Mouse (Mus musculus) layer of hippocampus, adult 8-10 months (tissue): ENCODE results near the gene Nfx1. TPM values are rescaled to one million over a fixed set of nuclear protein-coding genes. Genes with fewer than 3 reads are reported as not detected.
"Not testable (repeated sequence)": the region's sequence is repeated elsewhere in the genome, so short reads cannot be mapped to it uniquely, and the experiment has no call there.

Experiments
- DNase-seq, 2 experiments: peaks; one replicate each; pipeline ENCODE4 v3.0.0; 2022; ENCODE audit warnings: low spot score in 2 of 2
- total RNA-seq, 4 experiments: library from RNA; stranded (reverse); gene quantifications; 2 replicates each; pipeline ENCODE4 v1.2.4; 2022

The Nfx1 gene
- 10 to 100 TPM; 69.6 to 78.0 (median 76.1) TPM for total RNA-seq

GRCm38 (mm10) chr4:40970842-40971701, at the start of gene Nfx1:
TSS of gene Nfx1 (plus strand) at chr4:40970906.
- peak; percentile 95 for DNase-seq

DNA sequence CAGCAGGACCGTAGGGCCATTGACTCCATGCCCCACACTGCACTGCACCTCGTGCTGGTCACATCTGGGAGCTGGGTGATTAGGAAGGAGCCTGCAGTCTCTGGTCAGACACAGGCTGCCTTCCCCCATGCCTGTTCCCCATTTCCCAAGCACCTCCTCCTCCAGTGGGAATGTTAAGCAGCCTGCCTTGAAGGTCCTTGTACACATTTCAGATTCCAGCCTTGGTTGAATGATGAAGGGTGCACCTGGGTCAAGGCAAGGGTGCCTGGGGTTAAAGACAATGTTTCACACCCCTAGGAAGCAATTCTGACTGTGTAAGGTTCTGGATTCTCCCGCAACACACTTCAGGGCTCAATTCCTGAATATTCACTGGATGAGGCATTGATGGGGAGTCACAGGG, 49.4 kb upstream of the Nfx1 start:
- DNase-seq, result no peak

DNA sequence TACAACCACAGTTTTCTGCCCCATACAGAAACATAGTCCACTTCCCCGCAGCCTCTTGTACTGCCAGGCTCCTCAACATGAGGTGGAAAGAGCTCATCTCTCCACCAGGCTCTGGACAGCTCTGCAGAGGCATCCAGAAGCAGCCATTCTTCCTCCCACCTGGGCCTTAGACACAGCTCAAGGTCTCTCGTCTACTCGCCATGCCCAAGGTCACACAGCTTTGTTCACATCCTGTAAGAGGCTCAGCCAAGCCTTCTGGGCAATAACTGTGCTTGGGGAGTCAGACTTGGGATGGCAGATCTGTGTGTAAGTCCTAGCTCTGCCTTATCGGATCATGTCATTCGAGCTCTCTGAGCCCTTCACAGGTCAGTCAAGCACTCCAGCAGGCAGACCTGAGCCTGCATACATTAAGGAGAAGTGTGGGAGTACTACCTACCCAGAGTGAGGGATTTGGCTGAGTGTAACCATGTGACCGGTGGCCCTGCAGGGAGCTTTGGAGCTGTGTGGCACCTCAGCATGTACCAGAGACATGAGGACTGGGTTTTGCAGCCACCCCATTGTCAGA, 47.5 kb upstream of the Nfx1 start:
- DNase-seq, result no peak

- no peak for DNase-seq
Measured at GRCm38 (mm10) chr4:40925568-40925967, 45.1 kb upstream of the Nfx1 start.

DNA sequence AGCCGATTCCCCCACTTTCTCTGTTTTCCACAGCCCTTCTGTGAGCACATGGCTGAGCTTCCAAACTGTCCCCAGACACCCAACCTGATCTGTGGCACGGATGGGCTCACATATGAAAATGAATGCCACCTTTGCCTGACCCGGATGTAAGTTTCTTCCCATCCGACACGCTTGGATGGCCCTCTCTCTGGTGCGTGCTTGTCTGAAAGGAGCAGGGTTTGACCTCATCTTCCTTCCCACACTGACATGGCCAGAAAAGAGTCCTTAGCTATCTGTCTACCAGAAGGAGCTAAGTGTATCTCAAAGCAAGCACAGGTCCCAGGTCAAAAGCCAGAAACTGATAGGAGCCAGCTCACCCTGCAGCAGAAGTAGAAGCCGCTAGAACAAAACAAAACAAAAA, 41.7 kb upstream of the Nfx1 start:
- no peak for DNase-seq

- no peak for DNase-seq
Measured at GRCm38 (mm10) chr4:40933694-40934093, 37.0 kb upstream of the Nfx1 start.

DNA sequence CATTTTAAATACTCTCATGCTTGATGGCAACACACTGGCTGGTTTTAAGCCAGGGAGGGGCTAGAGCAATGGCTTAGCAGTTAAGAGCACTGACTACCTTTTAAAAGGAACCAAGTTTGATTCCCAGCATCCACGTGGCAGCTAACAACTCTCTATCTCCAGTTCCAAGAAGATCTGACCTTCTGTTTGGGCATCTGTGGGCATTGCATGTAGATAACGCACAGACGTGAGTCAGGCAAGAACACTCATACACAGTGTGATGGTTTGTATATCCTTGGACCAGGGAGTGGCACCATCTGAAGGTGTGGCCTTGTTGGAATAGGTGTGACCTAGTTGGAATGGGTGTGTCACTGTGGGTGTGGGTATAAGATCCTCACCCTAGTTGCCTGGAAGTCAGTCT, 36.3 kb upstream of the Nfx1 start:
- DNase-seq, result not testable (repeated sequence)

DNA sequence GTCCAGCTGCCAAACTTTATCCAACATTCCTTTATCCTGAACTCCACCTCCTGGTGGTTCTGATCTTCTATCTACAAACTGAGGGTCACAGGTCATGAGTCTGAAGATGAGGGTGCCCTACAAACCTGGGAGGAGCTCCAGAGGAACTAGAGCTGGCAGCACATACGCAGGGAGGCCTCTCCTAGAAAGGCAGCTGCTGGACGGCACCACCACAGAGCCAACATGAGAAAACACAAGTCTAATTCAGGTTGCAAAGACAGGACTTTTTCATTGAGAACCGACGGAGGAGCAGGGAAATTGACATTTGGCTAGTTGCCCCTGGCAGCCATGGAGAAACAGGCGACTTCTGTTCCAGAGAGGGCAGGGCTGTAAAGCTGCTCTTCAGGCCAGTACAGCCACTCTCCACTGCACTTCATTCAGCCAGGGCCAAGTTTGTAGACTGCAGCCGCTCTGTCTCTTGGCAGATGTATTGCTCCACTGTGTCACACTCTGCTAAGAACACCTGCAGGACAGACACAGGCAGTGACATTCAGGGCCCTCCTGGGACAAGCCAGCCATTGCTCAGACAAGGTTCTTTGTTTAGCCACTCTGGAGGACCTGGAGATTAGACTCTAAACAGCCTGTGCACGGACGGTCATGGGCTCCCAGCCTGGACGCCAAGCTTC, 34.4 kb upstream of the Nfx1 start:
- DNase-seq, result peak; percentile 44 to 73

DNA sequence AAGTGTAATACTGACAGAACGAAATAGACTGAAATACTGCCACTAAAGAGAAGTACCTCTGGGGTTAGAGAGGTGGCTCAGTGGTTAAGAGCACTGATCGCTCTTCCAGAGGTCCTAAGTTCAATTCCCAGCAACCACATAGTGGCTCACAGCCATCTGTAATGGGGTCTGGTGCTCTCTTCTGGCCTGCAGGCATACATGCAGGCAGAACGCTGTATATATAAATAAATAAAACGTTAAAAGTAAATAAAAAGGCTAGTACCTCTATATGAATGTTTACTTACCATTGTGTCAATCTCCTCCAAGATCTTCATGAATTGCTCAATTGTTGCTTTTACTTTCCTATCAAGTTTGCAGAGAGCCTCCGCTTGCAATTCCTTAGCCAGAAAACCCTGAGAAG, 31.9 kb upstream of the Nfx1 start:
- DNase-seq, result no peak

DNA sequence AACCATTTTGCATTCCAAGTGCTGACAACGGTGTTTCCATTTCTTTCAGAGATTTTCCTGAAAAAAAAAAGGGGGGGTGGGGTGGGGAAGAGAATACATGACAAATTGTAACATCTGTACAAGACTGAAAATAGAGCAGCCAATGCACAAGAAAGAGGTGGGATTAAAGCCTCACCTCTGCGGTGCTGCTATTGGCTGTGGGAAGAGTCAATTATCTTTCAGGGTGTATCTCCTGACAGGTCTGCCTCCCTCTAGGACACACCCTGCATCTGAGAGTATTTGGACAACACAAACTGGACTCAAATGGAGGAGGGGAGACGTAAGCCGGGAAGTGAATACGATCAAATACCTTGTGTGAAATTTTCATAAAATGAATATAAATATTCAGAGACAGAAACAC, 27.1 kb upstream of the Nfx1 start:
- DNase-seq, result no peak

- no peak for DNase-seq
Measured at GRCm38 (mm10) chr4:40946516-40947121, 24.1 kb upstream of the Nfx1 start.

- no peak for DNase-seq
Measured at GRCm38 (mm10) chr4:40947565-40948159, 23.0 kb upstream of the Nfx1 start.

DNA sequence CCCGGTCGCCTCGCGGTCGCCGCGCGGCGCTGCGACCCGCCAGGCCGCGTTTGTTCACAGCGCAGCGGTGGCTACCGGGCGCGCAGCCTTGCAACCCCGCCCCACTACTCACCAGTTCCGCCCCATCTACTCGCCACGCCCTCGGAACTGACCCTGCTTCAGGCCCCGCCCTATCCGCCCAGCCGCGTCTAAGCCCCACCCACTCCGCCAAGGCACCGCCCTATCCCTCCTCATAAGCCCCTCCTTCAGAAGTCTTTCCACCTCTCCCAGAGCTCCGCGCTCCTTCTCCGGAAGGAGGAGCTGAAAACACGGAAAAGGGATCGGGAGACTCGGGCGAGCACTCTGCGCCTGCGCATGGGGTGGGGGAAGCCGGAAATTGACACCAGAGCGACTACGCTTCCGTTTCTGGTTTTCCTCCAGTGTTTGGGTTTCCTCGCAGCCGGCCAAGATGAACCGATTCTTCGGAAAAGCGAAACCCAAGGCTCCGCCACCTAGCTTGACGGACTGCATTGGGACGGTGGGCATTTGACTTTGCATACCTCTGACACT, 22.5 kb upstream of the Nfx1 start, which contains the start of the genes Bag1 and Chmp5:
Gene Bag1, minus strand, starts transcription at position 135 of the 549 bp plus-strand sequence.
Gene Chmp5, plus strand, starts transcription at position 248 of the 549 bp plus-strand sequence.
- peak; percentile 96 to 98 for DNase-seq

GRCm38 (mm10) chr4:40953521-40953920, 17.2 kb upstream of the Nfx1 start:
- DNase-seq, result no peak

DNA sequence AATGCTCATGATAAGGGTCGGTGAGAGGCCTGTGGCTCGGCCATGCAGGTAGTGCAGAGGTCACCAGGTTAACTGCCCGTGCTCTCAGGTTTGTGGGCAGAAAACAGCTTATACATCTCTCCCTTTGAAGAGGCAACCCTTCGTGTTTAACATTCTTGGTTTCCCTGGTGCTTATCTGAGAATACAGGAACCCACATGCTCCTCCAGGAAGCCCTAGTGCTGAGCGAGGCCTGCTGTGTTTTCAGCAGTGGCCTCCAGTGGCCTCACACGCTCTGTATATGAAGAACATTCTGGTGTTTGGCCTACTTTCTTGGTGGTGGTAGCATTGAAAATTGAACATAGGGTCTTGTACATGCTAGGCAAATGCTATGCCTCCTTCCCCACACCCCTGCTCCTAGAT, 14.8 kb upstream of the Nfx1 start:
- no peak for DNase-seq

GRCm38 (mm10) chr4:40963536-40963935, 7.2 kb upstream of the Nfx1 start:
- no peak for DNase-seq

DNA sequence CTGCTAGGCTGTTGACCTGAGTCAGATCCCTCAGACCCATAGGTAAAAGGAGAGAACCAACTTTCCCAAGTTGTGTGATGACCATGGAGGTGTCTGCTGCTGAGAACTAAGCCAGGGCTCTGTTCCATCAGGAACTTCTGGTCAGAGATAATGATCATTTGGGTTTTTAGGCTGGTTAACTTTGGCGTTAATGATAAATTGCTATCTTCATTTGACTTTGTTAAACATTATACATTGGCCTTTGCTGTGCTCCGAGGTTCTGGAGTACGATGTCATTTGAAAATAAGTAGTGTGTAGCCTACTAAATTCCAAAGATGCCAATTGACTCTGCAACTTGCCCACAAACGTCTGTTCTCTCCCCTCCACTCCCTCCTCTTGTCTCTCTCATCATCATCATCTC, 1.5 kb upstream of the Nfx1 start:
- no peak for DNase-seq

DNA sequence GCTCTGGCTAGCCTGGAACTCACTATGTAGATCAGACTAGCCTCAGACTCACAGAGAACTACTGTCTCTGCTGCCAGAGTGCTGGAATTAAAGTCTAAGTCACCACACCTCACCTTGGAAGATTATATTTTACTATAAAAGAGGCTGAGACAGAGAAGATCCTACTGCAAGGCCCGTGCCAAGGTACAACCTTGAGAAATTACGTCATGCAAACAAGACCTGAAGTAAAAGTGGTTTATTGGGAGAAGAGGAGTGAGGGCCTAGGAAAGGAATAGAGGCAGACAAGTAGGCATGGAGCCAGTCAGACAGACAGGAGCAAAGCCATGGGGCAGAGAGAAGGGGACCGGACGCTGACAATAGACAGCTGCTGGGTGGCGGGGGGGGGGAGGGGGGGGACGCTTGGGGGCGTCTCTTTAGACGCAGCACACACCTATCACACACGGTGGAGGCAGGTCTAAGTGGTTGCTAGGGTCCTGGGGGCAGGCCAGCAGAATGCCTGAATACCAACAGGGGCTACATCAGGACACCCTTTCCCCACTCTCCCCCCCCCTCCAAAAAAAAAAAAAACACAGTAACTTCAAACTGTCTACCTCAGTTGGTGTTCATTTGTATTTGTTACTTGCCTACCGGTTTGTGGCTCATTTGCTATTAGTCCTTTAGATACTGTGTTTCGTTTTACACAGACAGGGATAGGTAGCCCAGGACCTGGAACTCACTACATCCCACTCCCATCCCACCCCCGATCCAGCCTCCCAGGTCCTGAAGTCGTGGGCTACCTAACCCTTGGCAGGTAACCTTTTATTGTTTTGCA, 720 bp upstream of the Nfx1 start:
- DNase-seq, result no peak

DNA sequence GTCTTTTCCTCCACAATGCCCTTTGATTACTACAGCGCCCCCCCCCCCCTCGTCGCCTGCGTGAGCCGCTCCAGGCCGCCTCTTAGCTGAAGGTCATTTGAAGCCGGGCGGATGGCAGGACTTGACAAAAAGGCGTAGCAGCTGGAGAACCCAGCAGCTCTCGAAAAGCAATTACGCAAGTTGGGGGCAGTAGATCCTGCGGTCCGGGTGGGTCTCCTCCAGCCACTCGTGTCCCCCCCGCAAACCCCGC, 189 bp upstream of the Nfx1 start:
- DNase-seq, result no peak

- no peak for DNase-seq
Measured at GRCm38 (mm10) chr4:40971744-40972143, 1.0 kb downstream of the Nfx1 start.

- no peak for DNase-seq
Measured at GRCm38 (mm10) chr4:40974011-40974410, 3.3 kb downstream of the Nfx1 start.
